Mouse (Mus musculus) c-Kit-positive CD71-positive TER-119-positive erythroid progenitor cells, embryonic 14.5 days (primary cell): Measurements from ENCODE around the gene Arid5a.

Experiments used
- DNase-seq: peaks from one replicate; pipeline ENCODE4 v3.0.0-alpha.2; 2013; ENCODE audit warnings: low spot score

The Arid5a gene

DNA sequence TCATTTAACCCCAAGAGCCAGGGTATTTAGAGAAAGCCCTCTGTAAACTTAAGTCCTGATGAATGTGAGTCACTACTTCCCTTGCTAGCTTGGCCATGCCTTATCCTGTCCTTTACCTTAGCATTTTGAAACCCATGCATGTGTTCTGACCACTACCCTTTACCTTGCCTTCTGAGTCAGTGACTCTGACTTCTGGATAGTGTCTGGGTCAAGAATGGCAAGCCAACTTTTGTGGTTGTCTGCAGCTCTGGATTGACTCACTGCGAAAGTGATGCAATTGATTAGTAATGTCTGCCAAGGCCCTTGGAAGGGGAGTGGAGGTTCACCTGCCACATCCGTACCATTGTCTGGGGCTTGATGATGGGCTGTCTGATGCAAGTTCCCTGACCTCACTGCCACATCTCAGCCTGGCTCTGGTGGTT, 18.4 kb downstream of the Arid5a start:
- DNase-seq, result no peak

DNA sequence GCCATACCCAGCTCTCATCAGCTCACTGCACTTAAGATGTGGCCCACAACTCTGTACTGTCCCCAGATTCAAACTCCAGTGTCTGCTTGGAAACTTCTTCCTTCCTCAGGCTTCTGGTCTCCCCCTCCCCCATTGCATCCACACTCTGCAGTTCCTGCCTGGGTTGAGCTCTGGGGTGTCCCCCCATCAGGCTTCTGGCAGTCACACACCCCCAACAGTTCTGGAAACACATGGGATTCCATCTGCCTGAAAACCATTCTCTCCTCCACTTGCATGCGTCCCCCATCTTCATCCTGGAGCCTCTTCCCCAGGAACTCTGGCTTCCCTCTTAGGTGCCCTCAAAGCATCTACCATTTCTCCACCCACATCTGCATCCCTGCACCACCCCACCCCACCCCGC, 19.3 kb downstream of the Arid5a start:
- no peak for DNase-seq

- DNase-seq, result no peak
Measured at GRCm38 (mm10) chr1:36331743-36332142, 24.2 kb downstream of the Arid5a start.

DNA sequence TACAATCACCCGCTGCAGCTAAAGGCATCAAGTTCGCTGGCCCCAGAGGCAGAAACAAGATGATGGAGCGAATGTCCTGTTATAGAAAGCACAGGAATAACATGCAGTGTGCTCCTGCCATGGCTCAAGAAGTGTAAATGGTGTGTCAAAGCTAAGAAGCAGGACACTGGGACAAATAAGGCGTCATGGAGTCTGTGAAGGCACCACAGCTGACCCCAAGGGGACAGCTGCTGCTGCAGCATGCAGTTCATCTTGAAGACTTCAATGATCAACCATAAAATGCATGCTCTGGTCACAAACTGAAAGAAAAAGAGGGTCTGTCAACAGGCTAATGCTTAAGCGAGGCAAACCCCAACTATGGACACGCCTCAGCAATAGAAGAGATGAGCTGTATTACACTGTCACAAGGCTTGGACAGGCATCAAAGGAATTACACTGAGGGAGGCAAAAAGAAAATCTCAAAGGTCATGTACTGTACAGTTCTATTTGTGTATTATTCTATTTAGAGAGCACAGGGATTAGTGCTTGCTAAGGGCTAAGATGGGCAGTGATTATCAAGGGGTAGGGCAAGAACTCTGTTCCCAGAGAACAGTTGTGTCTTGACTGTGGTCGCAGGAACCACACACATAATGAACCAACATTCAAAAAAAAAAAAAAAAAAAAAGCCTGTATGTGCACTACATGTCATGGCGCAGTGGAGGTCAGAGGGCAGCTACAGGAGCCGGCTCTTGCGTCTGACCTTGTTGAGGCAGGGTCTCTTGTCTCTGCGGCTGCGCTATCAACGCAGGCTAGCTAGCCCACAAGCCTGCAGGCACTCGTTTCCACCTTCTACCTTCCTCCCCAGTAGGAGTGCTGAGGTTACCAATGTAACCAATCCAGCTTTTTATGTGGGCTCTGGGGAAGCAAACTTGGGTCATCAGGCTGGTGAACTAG, 25.7 kb downstream of the Arid5a start:
- DNase-seq, result no peak

DNA sequence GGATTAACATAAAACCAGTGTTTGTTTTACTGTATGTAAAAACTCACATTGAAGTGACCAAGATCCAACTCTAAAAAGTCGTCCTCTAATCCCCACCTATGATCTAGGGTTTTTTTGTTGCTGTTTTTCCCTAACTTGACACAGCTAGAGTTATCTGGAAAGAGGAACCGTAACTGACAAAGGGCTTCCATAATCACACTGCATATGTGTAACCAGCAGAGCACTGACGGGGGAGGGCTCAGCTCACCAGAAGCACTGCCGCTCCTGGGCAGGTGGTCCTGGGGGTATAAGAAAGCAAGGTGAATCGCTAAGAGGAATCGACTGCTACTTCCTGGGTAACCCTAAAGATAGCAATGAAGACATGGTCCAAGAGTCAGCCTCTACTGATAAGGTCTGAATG, 35.0 kb downstream of the Arid5a start:
- DNase-seq, result no peak

- DNase-seq, result no peak
Measured at GRCm38 (mm10) chr1:36352351-36352750, 44.8 kb downstream of the Arid5a start.

GRCm38 (mm10) chr1:36356955-36357695, 49.6 kb downstream of the Arid5a start:
- no peak for DNase-seq

DNA sequence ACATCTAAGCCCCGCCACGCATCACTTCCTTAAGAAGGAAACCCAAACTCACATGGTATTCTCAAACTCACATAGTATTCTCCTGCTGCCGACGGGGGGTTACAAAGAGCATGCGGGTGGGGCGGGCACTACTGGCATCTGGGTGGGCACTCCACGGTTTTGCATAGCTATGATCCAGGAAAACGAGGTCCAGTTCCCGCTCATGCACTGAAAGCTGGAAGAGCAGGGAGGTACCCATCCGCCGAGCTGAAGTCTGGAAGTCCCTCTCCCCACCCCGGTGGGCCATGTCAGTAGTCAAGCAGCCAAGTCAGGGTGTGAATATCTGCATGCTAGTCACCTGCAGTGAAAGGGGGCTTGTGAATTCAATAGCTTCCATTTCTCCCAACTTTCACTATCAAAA, 60.2 kb downstream of the Arid5a start:
- no peak for DNase-seq

DNA sequence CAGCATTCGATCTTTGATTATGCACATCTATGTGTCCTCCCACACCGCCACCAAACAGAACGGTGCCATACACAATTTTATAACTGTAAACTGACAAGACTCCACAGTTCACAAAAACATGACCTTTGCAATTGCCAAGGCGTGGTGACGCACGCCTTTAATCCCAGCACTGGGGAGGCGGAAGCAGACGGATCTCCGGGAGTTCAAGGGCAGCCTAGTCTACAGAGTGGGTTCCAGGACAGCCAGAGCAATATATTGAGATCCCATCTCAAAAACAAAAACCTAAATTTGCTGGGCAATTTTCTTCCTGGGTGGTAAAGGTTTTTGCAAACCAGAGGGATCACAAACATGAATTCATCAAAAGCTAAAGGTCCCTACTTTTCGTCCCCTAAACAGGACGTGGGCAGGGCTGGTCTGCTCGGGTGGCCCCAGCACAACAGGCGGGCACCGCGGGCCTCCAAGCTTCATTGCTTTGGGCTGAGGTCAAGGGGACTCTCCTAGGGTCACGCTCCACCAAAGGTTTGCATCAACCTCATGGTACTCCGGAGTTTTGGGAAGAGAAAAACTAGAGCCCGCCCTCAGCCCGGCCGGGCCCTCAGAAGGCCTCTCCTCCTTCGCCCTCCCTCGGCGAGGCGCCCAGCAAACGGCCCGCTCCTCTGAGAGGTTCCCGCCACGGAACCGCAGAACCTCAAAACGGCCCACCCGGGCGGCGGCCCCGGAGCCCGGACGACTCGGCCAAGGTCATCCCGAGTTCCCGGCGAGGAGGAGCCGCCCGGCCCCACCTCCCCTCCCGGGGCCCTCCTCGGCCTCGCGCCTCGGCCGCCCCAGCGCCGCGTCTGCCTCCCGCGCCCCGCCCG, 60.8 kb downstream of the Arid5a start:
- peak; percentile 41 for DNase-seq

GRCm38 (mm10) chr1:36368969-36369645, 61.6 kb downstream of the Arid5a start, which contains the start of gene Kansl3:
Gene Kansl3, minus strand, starts transcription at chr1:36369181.
- DNase-seq, result peak; percentile 89

DNA sequence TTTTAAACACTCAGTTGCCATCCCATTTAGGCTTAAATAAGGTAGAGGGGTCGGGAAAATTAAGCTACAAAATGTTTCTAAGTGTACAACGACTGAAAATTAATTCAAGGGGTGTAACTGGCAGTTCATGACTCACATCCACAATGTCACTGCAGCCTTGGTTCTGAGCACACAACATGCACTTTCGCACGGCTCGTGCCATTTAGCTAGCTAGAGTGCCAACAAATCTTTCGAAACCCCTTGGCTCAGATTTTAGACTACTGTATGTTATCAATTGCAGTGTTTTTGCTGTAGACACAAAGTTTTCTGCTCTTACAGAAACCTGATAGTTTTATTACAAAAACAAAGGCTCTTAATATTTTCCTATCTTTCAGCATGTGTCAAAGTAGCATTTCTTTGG, 63.4 kb downstream of the Arid5a start:
- no peak for DNase-seq

DNA sequence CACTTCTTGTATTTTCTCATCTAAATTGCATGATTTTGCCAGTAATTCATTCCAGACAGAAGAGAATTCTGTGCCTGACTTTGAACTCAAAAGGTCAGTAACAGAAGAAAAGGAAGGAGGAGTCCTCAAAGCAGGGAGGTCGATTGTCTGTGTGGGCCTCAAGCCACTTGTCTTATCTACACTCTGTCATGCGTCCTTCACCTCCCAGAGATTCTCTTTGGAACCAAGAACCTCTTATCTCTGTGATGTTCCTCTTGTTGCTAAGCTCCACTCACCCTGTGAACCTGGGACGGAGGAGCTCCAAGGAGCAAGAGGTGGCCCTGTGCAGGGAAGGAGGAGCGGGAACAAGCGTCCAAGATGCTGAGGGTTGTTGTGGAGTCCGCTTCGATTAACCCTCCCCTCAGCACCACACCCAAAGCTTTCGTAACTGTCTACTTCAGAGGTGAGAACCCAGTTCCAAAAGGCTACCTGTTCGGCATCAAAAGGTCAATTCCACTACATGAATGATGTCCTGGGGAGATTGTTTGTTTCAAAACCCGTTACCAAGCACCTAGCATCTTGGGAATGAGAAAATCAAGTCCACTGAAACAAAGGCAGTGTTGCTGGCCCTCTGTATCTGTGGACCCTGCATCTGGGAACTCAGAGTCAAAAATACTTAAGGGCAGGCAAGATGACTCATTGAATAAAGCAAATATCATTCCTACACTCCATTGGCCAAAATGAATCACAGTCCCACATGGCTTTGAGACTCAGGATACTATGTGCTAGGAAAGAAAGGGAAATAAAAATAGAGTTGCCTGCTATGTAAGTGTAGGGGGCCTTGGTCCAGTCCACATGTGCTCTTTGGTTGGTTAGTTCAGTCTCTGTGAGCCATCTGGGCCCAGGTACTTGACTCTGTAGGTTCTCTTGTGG, 64.7 kb downstream of the Arid5a start, which contains the start of gene Fer1l5:
Gene Fer1l5 (plus strand): TSS at position 358 of the 912 bp plus-strand sequence.
- DNase-seq, result peak; percentile 17
